31 mouse cellular contexts compared by ENCODE assay signal in genomic region chr2:160567813-160568212, GRCm38 (mm10).
"Had no signal": no experiment of that assay in that cellular context is flagged by ENCODE, and none has a peak within 500 bp of the region (broad histone marks: within the 10 kb centered on the region; RNA-seq: fewer than 3 reads in every experiment).

No protein-coding gene starts in this region.

- H3K9ac ChIP-seq: heart, embryonic 12.5 days; heart, embryonic 13.5 days; heart, embryonic 15.5 days; hindbrain, embryonic 12.5 days; hindbrain, embryonic 13.5 days; hindbrain, embryonic 14.5 days; hindbrain, embryonic 15.5 days; intestine, embryonic 15.5 days; kidney, embryonic 15.5 days had no signal

- H3K9me3 ChIP-seq: heart, embryonic 12.5 days; heart, embryonic 13.5 days; heart, embryonic 15.5 days; hindbrain, embryonic 12.5 days; hindbrain, embryonic 13.5 days; hindbrain, embryonic 15.5 days; intestine, embryonic 15.5 days; kidney, embryonic 15.5 days had no signal

- H3K4me3 ChIP-seq: heart, embryonic 12.5 days; heart, embryonic 13.5 days; heart, embryonic 15.5 days; hindbrain, embryonic 10.5 days; hindbrain, embryonic 12.5 days; hindbrain, embryonic 13.5 days; hindbrain, embryonic 15.5 days; intestine, embryonic 15.5 days; kidney, embryonic 15.5 days; layer of hippocampus, adult 2 months; left cerebral cortex, adult 2 months had no signal

- H3K4me2 ChIP-seq: heart, embryonic 11.5 days; heart, embryonic 12.5 days; heart, embryonic 13.5 days; heart, embryonic 15.5 days; hindbrain, embryonic 12.5 days; hindbrain, embryonic 13.5 days; hindbrain, embryonic 14.5 days; hindbrain, embryonic 15.5 days; intestine, embryonic 15.5 days; kidney, embryonic 15.5 days had no signal

- H3K27ac ChIP-seq: heart, embryonic 13.5 days; heart, embryonic 15.5 days; hindbrain, embryonic 10.5 days; hindbrain, embryonic 12.5 days; hindbrain, embryonic 13.5 days; hindbrain, embryonic 14.5 days; hindbrain, embryonic 15.5 days; hindbrain, postnatal 0 days; intestine, embryonic 15.5 days; kidney, embryonic 15.5 days; kidney, postnatal 0 days; layer of hippocampus, adult 2 months; left cerebral cortex, adult 2 months had no signal

- H3K36me3 ChIP-seq: heart, embryonic 12.5 days; heart, embryonic 13.5 days; heart, embryonic 15.5 days; hindbrain, embryonic 10.5 days; hindbrain, embryonic 12.5 days; hindbrain, embryonic 13.5 days; hindbrain, embryonic 15.5 days; intestine, embryonic 15.5 days; kidney, embryonic 15.5 days had no signal

- H3K4me1 ChIP-seq: heart, embryonic 12.5 days; heart, embryonic 13.5 days; heart, embryonic 15.5 days; hindbrain, embryonic 10.5 days; hindbrain, embryonic 12.5 days; hindbrain, embryonic 13.5 days; hindbrain, embryonic 15.5 days; intestine, embryonic 15.5 days; kidney, embryonic 15.5 days had no signal

- DNase-seq: heart, postnatal 10 days; heart, postnatal 14 days; heart, postnatal 36 days; heart, postnatal 4 days; kidney, adult 11 months; kidney, adult 18-20 months; kidney, adult 2 months; kidney, adult 8-10 months; kidney, adult 9 months; kidney, postnatal 10 days; kidney, postnatal 14 days; kidney, postnatal 25 days; kidney, postnatal 36 days; kidney, postnatal 4 days; layer of hippocampus, adult 9-11 months; layer of hippocampus, postnatal 36 days had no signal

- H3K27me3 ChIP-seq: heart, embryonic 12.5 days; heart, embryonic 13.5 days; heart, embryonic 15.5 days; intestine, embryonic 15.5 days; kidney, embryonic 15.5 days had no signal
